Mouse (Mus musculus) cerebellum, adult 2 months (tissue): ENCODE measurements around the gene Mxd1.

Experiments used
- CTCF ChIP-seq: fragments of 200-500 bp; IDR thresholded peaks from 2 replicates; pipeline ENCODE4 v1.5.1; 2011; ENCODE audit warnings: low read depth, mild to moderate bottlenecking, control low read depth, low read length, moderate library complexity, borderline replicate concordance; ENCODE audit not compliant: insufficient read depth
- POLR2A ChIP-seq: fragments of 200-500 bp; IDR thresholded peaks from 2 replicates; pipeline ENCODE4 v1.6.1; 2011; ENCODE audit warnings: low read length, control low read depth, borderline replicate concordance; ENCODE audit not compliant: insufficient read depth

- TF ChIP-seq CTCF (no peak), POLR2A (no peak)
These were observed 70.2 kb downstream of the Mxd1 start for GRCm38 (mm10) chr6:86598742-86599193.
